Mouse (Mus musculus) brain, embryonic 14.5 days (tissue): ENCODE measurements around the gene Insl3. TPM values are rescaled to one million over a fixed set of nuclear protein-coding genes. Genes with fewer than 3 reads are reported as not detected.
A peak's percentile ranks its signal among the peaks of the same experiment; 100 is the strongest.
"Not testable (repeated sequence)": the region's sequence is repeated elsewhere in the genome, so short reads cannot be mapped to it uniquely, and the experiment has no call there.

ENCODE experiments used
- DNase-seq: peaks from one replicate; pipeline ENCODE4 v3.0.0-alpha.2; 2011; ENCODE audit warnings: low read depth
- CTCF ChIP-seq: fragments of 200-500 bp; IDR thresholded peaks from 2 replicates; pipeline ENCODE4 v1.5.1; 2012; ENCODE audit warnings: inconsistent platforms, mild to moderate bottlenecking, moderate library complexity, borderline replicate concordance; ENCODE audit not compliant: insufficient read depth, insufficient read length; ENCODE audit errors: extremely low read depth
- POLR2A ChIP-seq: fragments of 200-500 bp; IDR thresholded peaks from 2 replicates; pipeline ENCODE4 v1.6.1; 2012; ENCODE audit warnings: mild to moderate bottlenecking, inconsistent platforms, borderline replicate concordance; ENCODE audit not compliant: poor library complexity, insufficient read depth, insufficient read length, severe bottlenecking; ENCODE audit errors: extremely low read depth
- polyA plus RNA-seq: library from polyadenylated mRNA; depleted of rRNA; stranded (reverse); fragments of >200 nt; gene quantifications from 2 replicates; pipeline ENCODE4 v1.2.3, GENCODE M21; 2012

Gene Insl3
- polyA plus RNA-seq, 1 experiment = 0.60 TPM

GRCm38 (mm10) chr8:71680471-71680870 lies 8.5 kb upstream of the Insl3 start:
- TF ChIP-seq POLR2A = no peak
- TF ChIP-seq CTCF = no peak

GRCm38 (mm10) chr8:71681369-71681915 lies 7.6 kb upstream of the Insl3 start:
- DNase-seq = no peak
- TF ChIP-seq CTCF (no peak), POLR2A (no peak)

More at GRCm38 (mm10) chr8:71680471-71680870, 8.5 kb upstream of the Insl3 start:
- no peak for DNase-seq

GRCm38 (mm10) chr8:71682832-71683231 lies 6.2 kb upstream of the Insl3 start:
- no peak for DNase-seq
- no peak for TF ChIP-seq CTCF
- TF ChIP-seq POLR2A = no peak

GRCm38 (mm10) chr8:71684701-71685100 lies 4.3 kb upstream of the Insl3 start:
- TF ChIP-seq POLR2A (no peak), CTCF (no peak)

GRCm38 (mm10) chr8:71685573-71685972 lies 3.4 kb upstream of the Insl3 start:
- TF ChIP-seq CTCF (peak; percentile 48; the same call in 1 of the 2 replicates), POLR2A (no peak)
- DNase-seq = peak; percentile 71

More at GRCm38 (mm10) chr8:71684701-71685100, 4.3 kb upstream of the Insl3 start:
- no peak for DNase-seq

- peak; percentile 36 for DNase-seq
- no peak for TF ChIP-seq CTCF
- no peak for TF ChIP-seq POLR2A
These were observed 2.8 kb upstream of the Insl3 start for GRCm38 (mm10) chr8:71686143-71686734.

- DNase-seq = no peak
- TF ChIP-seq CTCF = no peak
These were observed 1.4 kb upstream of the Insl3 start for GRCm38 (mm10) chr8:71687616-71688015.

GRCm38 (mm10) chr8:71692509-71692908 lies 3.5 kb downstream of the Insl3 start:
- TF ChIP-seq CTCF (no peak), POLR2A (no peak)
- no peak for DNase-seq

- TF ChIP-seq POLR2A = no peak
- no peak for TF ChIP-seq CTCF
- no peak for DNase-seq
These were observed 4.4 kb downstream of the Insl3 start for GRCm38 (mm10) chr8:71693166-71694041.

- DNase-seq = not testable (repeated sequence)
These were observed 6.4 kb downstream of the Insl3 start for GRCm38 (mm10) chr8:71695456-71695855.

GRCm38 (mm10) chr8:71700493-71701269 lies 11.7 kb downstream of the Insl3 start:
- TF ChIP-seq CTCF (no peak), POLR2A (no peak)
- DNase-seq = no peak

- no peak for TF ChIP-seq POLR2A
- TF ChIP-seq CTCF = no peak
- no peak for DNase-seq
These were observed 12.5 kb downstream of the Insl3 start, which contains the start of gene B3gnt3 for GRCm38 (mm10) chr8:71701414-71702086. B3gnt3 (minus strand) TSS chr8:71701789.
